ENCODE assay signal across 8 mouse cellular contexts in the genomic region with DNA sequence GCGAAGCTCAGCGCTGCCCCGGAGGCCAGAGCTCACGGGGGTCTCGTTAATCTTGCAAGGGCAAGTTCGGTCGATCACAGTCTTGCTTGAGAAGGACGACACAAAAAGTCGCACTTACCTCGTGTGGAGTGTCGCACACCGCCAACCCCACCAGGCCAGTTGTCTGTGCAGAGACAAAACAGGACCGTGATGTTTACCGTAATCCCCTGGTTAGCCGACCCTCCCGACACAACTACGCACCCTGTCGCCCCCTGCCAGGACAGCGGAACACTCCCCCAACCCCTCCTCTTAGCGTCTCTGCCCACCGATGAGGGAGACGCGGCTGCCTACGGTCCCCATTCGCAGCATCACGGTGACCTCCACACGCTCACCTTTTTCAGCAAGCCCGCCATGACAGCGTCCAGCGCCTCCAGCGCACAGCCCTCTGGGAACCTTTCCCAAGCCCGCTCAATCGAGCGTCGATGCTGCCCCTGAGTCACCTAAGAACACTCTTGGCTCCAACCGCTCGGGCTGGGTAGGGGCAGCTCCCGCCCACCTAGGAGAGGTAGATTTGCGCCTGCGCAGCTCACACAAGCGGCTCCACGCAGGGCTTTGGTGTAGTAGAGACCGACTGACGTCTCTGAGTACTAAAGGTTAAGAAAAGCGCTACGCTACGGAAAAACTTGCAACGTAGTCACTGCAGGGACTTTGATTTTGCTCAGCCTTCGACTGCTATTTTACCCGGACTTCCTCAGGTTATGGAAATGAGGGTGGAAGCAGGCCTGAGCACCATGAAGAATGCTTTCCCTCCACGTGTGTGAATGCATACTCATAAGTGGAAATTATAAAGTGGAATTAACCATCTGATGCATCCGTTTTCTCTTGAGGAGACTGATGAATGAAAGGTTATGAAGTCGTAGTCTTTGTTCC. TPM values are rescaled to one million over a fixed set of nuclear protein-coding genes. Genes with fewer than 3 reads are reported as not detected.
DNase-seq lines count a peak whose midpoint lies in the region; ATAC-seq and TF ChIP-seq lines count a peak whose summit lies in the region.

A gene (minus strand): TSS at position 859 of the 909 bp plus-strand sequence.

- peak; percentile 96 for ATAC-seq in embryonic facial prominence, embryonic 13.5 days (ENCODE audit: insufficient number of reproducible peaks, insufficient read depth, low FRiP score, low TSS enrichment, low read depth)
- peak; percentile 96 for ATAC-seq in limb, embryonic 12.5 days (ENCODE audit: insufficient number of reproducible peaks, insufficient read depth, low FRiP score, low TSS enrichment, low read depth)
- peak; percentile 99 for ATAC-seq in midbrain, embryonic 15.5 days (replicated peaks)

- H3K4me3 ChIP-seq in embryonic facial prominence, embryonic 13.5 days, result peak within 1 kb of the TSS; percentile 77
- H3K4me3 ChIP-seq in kidney, adult 2 months (ENCODE audit: insufficient read depth, low read depth, low read length), result peak within 1 kb of the TSS; percentile 77
- H3K4me3 ChIP-seq in limb, embryonic 12.5 days (replicated peaks), result peak within 1 kb of the TSS; percentile 77
- H3K4me3 ChIP-seq in midbrain, embryonic 15.5 days, result peak within 1 kb of the TSS; percentile 75
- peak within 1 kb of the TSS; percentile 89 for H3K4me3 ChIP-seq in spleen, adult 2 months (ENCODE audit: extremely low read depth, insufficient read depth, insufficient read length)

- peak; percentile 90 for DNase-seq in 3134 (ENCODE audit: extremely low read depth, insufficient read length, low spot score)
- peak; percentile 95 to 96 for DNase-seq in adrenal gland, postnatal 36 days
- peak; percentile 92 to 96 for DNase-seq in heart, adult 18-20 months
- DNase-seq in kidney, adult 2 months, result peak; percentile 97
- peak; percentile 91 to 93 for DNase-seq in spleen, adult 2 months (ENCODE audit: low read depth in 1 of 2, low spot score in 2 of 2)

- H3K9ac ChIP-seq in embryonic facial prominence, embryonic 13.5 days, result peak within 1 kb of the TSS; percentile 82
- peak within 1 kb of the TSS; percentile 74 for H3K9ac ChIP-seq in limb, embryonic 12.5 days (replicated peaks)
- peak within 1 kb of the TSS; percentile 68 for H3K9ac ChIP-seq in midbrain, embryonic 15.5 days

- under 1% methylated on average over 53 of the region's 53 CpGs for WGBS in embryonic facial prominence, embryonic 13.5 days
- under 1% methylated on average over 53 of the region's 53 CpGs for WGBS in kidney, adult 2 months
- WGBS in limb, embryonic 12.5 days, result under 1% methylated on average over 53 of the region's 53 CpGs
- under 1% methylated on average over 53 of the region's 53 CpGs for WGBS in midbrain, embryonic 15.5 days
- under 1% methylated on average over 53 of the region's 53 CpGs for WGBS in spleen, adult 2 months

- peak within 1 kb of the TSS; percentile 9; the same call in 1 of the 2 replicates for H3K27ac ChIP-seq in embryonic facial prominence, embryonic 13.5 days
- H3K27ac ChIP-seq in kidney, adult 2 months (ENCODE audit: insufficient read depth, low read depth, low read length), result peak within 1 kb of the TSS; percentile 69
- no peak within 1 kb of the TSS for H3K27ac ChIP-seq in limb, embryonic 12.5 days
- H3K27ac ChIP-seq in midbrain, embryonic 15.5 days, result peak within 1 kb of the TSS; percentile 68
- H3K27ac ChIP-seq in spleen, adult 2 months (ENCODE audit: insufficient read depth, low read length), result peak within 1 kb of the TSS; percentile 49; the same call in 1 of the 2 replicates

- H3K4me2 ChIP-seq in embryonic facial prominence, embryonic 13.5 days, result peak within 1 kb of the TSS; percentile 82
- peak within 1 kb of the TSS; percentile 79 for H3K4me2 ChIP-seq in limb, embryonic 12.5 days
- peak within 1 kb of the TSS; percentile 76 for H3K4me2 ChIP-seq in midbrain, embryonic 15.5 days

- H3K36me3 ChIP-seq in embryonic facial prominence, embryonic 13.5 days, result peaks cover 8% of the 10 kb centered on the region
- H3K36me3 ChIP-seq in kidney, adult 2 months (ENCODE audit: control insufficient read depth, insufficient read depth, low read length), result no peaks in the 10 kb centered on the region
- H3K36me3 ChIP-seq in limb, embryonic 12.5 days, result peaks cover 16% of the 10 kb centered on the region; the same call in 1 of the 2 replicates
- no peaks in the 10 kb centered on the region for H3K36me3 ChIP-seq in midbrain, embryonic 15.5 days (replicated peaks)
- H3K36me3 ChIP-seq in spleen, adult 2 months (ENCODE audit: control insufficient read depth, insufficient read depth, low read length), result peaks cover 1% of the 10 kb centered on the region; the same call in 1 of the 2 replicates

- TF ChIP-seq CTCF in kidney, adult 2 months (conservative IDR thresholded peaks at IDR 0.05; ENCODE audit: insufficient read depth, insufficient read length, low read depth, low read length), result no peak
- TF ChIP-seq CTCF in spleen, adult 2 months (IDR thresholded peaks at IDR 0.05; ENCODE audit: extremely low read depth, insufficient read depth, insufficient read length, insufficient replicate concordance), result no peak

- TF ChIP-seq POLR2A in kidney, adult 2 months (IDR thresholded peaks at IDR 0.05; ENCODE audit: low read depth, low read length), result peak; percentile 79
- peak; percentile 2 for TF ChIP-seq POLR2A in spleen, adult 2 months (IDR thresholded peaks at IDR 0.05; ENCODE audit: low read depth, low read length)

- no peaks in the 10 kb centered on the region for H3K27me3 ChIP-seq in embryonic facial prominence, embryonic 13.5 days
- H3K27me3 ChIP-seq in kidney, adult 2 months (replicated peaks; ENCODE audit: control insufficient read depth, insufficient read depth, low read length), result no peaks in the 10 kb centered on the region
- H3K27me3 ChIP-seq in limb, embryonic 12.5 days, result no peaks in the 10 kb centered on the region
- H3K27me3 ChIP-seq in midbrain, embryonic 15.5 days (replicated peaks), result no peaks in the 10 kb centered on the region
- H3K27me3 ChIP-seq in spleen, adult 2 months (ENCODE audit: control insufficient read depth, insufficient read depth, low read length), result no peaks in the 10 kb centered on the region

- H3K4me1 ChIP-seq in embryonic facial prominence, embryonic 13.5 days, result peaks cover 23% of the 10 kb centered on the region
- peaks cover 26% of the 10 kb centered on the region; the same call in 1 of the 2 replicates for H3K4me1 ChIP-seq in kidney, adult 2 months (ENCODE audit: control insufficient read depth, insufficient read depth, low read length)
- peaks cover 10% of the 10 kb centered on the region for H3K4me1 ChIP-seq in limb, embryonic 12.5 days (replicated peaks)
- H3K4me1 ChIP-seq in midbrain, embryonic 15.5 days, result peaks cover 27% of the 10 kb centered on the region
- H3K4me1 ChIP-seq in spleen, adult 2 months (ENCODE audit: control insufficient read depth, insufficient read depth, insufficient read length), result peaks cover 6% of the 10 kb centered on the region; the same call in 1 of the 2 replicates

- no peaks in the 10 kb centered on the region for H3K9me3 ChIP-seq in embryonic facial prominence, embryonic 13.5 days
- H3K9me3 ChIP-seq in limb, embryonic 12.5 days, result no peaks in the 10 kb centered on the region
- H3K9me3 ChIP-seq in midbrain, embryonic 15.5 days, result no peaks in the 10 kb centered on the region

RNA-seq across cellular contexts. Expression of the gene that starts here (rescaled TPM):
- 100 to 1,000 TPM; 301 to 329 TPM for total RNA-seq in adrenal gland, postnatal 36 days (2021)
- 342 and 359 TPM in 2 replicates for polyA plus RNA-seq in embryonic facial prominence, embryonic 13.5 days (2015; fragmentation: Nextera tagmentation; extraction: Ambion mirVana)
- 1,000 to 10,000 TPM; 1,622 to 1,793 TPM for total RNA-seq in heart, adult 18-20 months (2021)
- polyA plus RNA-seq in kidney, adult 2 months (2012; rRNA removed), result 14.8 and 24.9 TPM in 2 replicates
- 343 and 345 TPM in 2 replicates for polyA plus RNA-seq in limb, embryonic 12.5 days (2016; fragmentation: Nextera tagmentation; extraction: Ambion mirVana)
- 371 and 390 TPM in 2 replicates for polyA plus RNA-seq in midbrain, embryonic 15.5 days (2015; fragmentation: Nextera tagmentation; extraction: Ambion mirVana)
- polyA plus RNA-seq in spleen, adult 2 months (2012; rRNA removed), result 0.58 and 0.92 TPM in 2 replicates

Comparison
In these comparisons a context has a peak if more than half of its experiments do, and no peak if none do; other contexts are left out.
1. RNA of the gene that starts here (total RNA-seq): 1,622 to 1,793 TPM in heart, adult 18-20 months; 301 to 329 TPM in adrenal gland, postnatal 36 days; every median in the first group is over 4 times any median in the second.
2. Peak in DNase-seq, H3K4me3 ChIP-seq and H3K27ac ChIP-seq in spleen, adult 2 months; RNA of the gene not detected or under 1 TPM.
3. Peak in every context shown above with its lines, with median percentiles within 50 percentile points of each other: DNase-seq, ATAC-seq, H3K4me2 ChIP-seq, H3K4me3 ChIP-seq and H3K9ac ChIP-seq.